8 mouse cellular contexts compared by ENCODE assay signal in the genomic region with DNA sequence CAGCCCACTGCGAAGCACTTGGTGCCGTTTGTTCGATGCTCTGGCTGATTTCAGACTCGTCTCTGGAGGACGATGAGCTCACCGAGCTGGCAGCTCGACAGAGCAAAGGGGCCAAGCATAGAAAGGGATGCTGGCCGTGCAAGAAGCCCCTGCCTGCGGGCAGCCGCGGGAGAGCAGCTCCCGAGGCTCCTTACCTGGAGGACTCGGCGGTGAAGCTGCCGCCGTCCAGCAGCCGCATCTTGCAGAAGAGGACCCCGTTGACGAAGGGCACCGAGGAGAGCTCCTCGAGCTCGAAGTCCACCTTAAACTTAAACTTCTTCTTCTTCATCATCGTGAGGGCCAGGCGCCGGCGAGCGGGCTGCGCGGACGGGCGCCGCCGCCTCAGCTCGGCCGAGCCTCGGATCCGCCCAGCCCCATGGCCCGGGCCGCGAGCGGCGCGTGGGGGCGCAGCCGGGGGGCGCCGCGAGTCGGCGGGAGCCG. TPM values are rescaled to one million over a fixed set of nuclear protein-coding genes. Genes with fewer than 3 reads are reported as not detected.
DNase-seq lines count a peak whose midpoint lies in the region; ATAC-seq lines count a peak whose summit lies in the region.
"Had no signal": no experiment of that assay in that cellular context is flagged by ENCODE, and none has a peak within 500 bp of the region (broad histone marks: within the 10 kb centered on the region; RNA-seq: fewer than 3 reads in every experiment).

No protein-coding gene starts in this region.

- H3K27me3 ChIP-seq in intestine, embryonic 16.5 days (replicated peaks; ENCODE audit: control insufficient read depth, insufficient read depth, low read length) = no peaks in the 10 kb centered on the region

- peaks cover 34% of the 10 kb centered on the region for H3K4me1 ChIP-seq in intestine, embryonic 16.5 days (ENCODE audit: control insufficient read depth, insufficient read depth, low read length)

- H3K36me3 ChIP-seq in intestine, embryonic 16.5 days (ENCODE audit: control insufficient read depth, insufficient read depth, low read length) = no peaks in the 10 kb centered on the region

- peak; percentile 42 for ATAC-seq in CD4-positive, CD25-positive, alpha-beta regulatory T cell, adult 4 months
- ATAC-seq in intestine, embryonic 16.5 days = peak; percentile 81

- WGBS in intestine, embryonic 16.5 days = under 1% methylated on average over 51 of the region's 51 CpGs

- H3K9me3 ChIP-seq in intestine, embryonic 16.5 days (ENCODE audit: control insufficient read depth, low read length) = no peaks in the 10 kb centered on the region

- H3K9ac ChIP-seq in intestine, embryonic 16.5 days (ENCODE audit: low read depth, low read length) = peak overlapping the region; percentile 86

- H3K4me2 ChIP-seq in intestine, embryonic 16.5 days (ENCODE audit: low read depth, low read length) = peak overlapping the region; percentile 78

- peak overlapping the region; percentile 76 for H3K4me3 ChIP-seq in intestine, embryonic 16.5 days (ENCODE audit: low read length)

- DNase-seq in NIH3T3 (ENCODE audit: low read depth) = peak; percentile 75
- DNase-seq in cerebellum, postnatal 36 days = peak; percentile 40 to 42
- DNase-seq in gastrocnemius, postnatal 25 days = peak; percentile 34
- DNase-seq in lung, postnatal 14 days = peak; percentile 39
- peak; percentile 30 for DNase-seq in right cerebral cortex, postnatal 14 days

- H3K27ac ChIP-seq in intestine, embryonic 16.5 days (ENCODE audit: low read length) = peak overlapping the region; percentile 79

RNA-seq across cellular contexts. Expression of gene Fam102b, which starts 0.4 kb away (rescaled TPM):
- polyA plus RNA-seq in CD4-positive, CD25-positive, alpha-beta regulatory T cell, adult 4 months (2017; shearing (Covaris generic)) = 1 to 10 TPM; 3.0 to 3.6 TPM
- total RNA-seq in gastrocnemius, postnatal 25 days (2021) = 1 to 10 TPM; 6.3 to 7.4 TPM
- 4.2 TPM in 2 replicates for polyA plus RNA-seq in intestine, embryonic 16.5 days (2015; fragmentation: Nextera tagmentation; extraction: Ambion mirVana)

RNA-seq across cellular contexts. Expression of gene Slc25a54, which starts 53.2 kb away (rescaled TPM):
- polyA plus RNA-seq in CD4-positive, CD25-positive, alpha-beta regulatory T cell, adult 4 months (2017; shearing (Covaris generic)) = not detected
- not detected for total RNA-seq in gastrocnemius, postnatal 25 days (2021)
- polyA plus RNA-seq in intestine, embryonic 16.5 days (2015; fragmentation: Nextera tagmentation; extraction: Ambion mirVana) = not detected in 2 replicates
- polyA plus RNA-seq: gonadal fat pad, adult 2 months had no signal

Comparison
In these comparisons a context has a peak if more than half of its experiments do, and no peak if none do; other contexts are left out.
1. Peak in every context shown above with its lines: DNase-seq, ATAC-seq, H3K4me3 ChIP-seq and H3K27ac ChIP-seq.